Mouse (Mus musculus): ENCODE measurements at regions not wholly inside any gene's neighbourhood (a gene's known extent, or its start where the extent isn't known, plus 50 kb on each side); places are given as distances from the start of the nearest gene placed in this dataset.

DNA sequence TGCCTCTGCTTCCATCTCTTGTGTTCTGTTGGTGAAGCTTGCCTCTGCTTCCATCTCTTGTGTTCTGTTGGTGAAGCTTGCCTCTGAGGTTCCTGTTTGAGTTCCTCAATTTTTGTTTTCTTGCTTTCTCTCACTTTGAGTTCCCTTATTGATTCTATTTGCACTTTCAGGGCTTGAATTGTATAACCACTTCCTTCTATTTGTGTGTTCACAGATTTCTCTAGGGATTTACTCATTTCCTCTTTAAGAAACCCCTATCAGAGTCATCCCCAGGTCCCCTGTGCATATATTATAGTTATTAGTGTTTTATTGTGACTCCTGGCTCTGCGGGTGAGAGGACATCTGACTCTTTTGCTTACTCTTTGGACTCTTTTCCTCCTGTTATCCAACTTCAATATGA lies 144.2 kb upstream of the Dpt start:
- Histone ChIP-seq H3K36me3 (replicated peaks; ENCODE audit: insufficient read depth, low read length) (no peaks in the 10 kb centered on the region), H3K9ac (replicated peaks) (no peak overlapping the region), H3K27me3 (ENCODE audit: insufficient read depth, low read length) (no peaks in the 10 kb centered on the region), H3K4me2 (ENCODE audit: low read depth, low read length) (no peak overlapping the region), H3K4me1 (ENCODE audit: insufficient read depth) (no peaks in the 10 kb centered on the region), H3K9me3 (ENCODE audit: low read length) (0 out of 2 replicates have a peak, but pooled peaks cover 5% of the 10 kb centered on the region), H3K27ac (ENCODE audit: low read depth) (no peak overlapping the region), H3K4me3 (ENCODE audit: low read depth, low read length) (no peak overlapping the region)
- DNase-seq (no peak), ATAC-seq (no peak)
- TF ChIP-seq CTCF (IDR thresholded peaks at IDR 0.05; ENCODE audit: low read depth) (no peak), EP300 (IDR thresholded peaks at IDR 0.05; ENCODE audit: low read depth) (no peak)
- WGBS (ENCODE audit: insufficient replicate concordance): 79% methylated on average over 1 of the region's 1 CpGs

DNA sequence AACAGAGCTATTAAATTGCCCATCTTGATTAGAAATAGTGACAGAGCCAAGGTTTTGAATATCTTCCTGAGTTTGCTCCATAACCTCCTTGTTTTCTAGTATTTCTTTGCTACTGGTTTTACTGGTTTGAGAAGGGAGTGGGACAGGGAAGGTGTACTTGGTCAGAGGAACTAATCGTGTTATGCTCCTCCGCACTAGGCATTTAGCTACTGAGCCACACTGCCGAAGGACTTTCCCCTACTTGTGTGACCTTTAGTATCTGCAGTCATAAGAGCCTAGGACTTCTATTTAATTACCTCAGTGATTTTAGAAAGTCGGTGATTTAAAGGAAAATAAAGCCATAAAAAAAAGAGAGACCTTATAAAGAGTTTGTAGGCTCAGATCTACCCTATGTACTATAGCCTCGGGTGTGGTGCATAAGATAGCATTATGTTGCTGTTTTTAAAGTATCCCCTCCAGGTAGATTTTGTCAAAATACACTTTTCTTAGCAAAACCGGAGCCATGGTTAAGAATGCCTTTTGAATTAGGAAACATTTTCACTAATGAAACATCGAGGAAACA lies 158.5 kb upstream of the Dpt start:
- Histone ChIP-seq H3K4me2 (ENCODE audit: low read depth, low read length) (no peak overlapping the region), H3K27me3 (ENCODE audit: insufficient read depth, low read length) (no peaks in the 10 kb centered on the region), H3K9ac (replicated peaks) (no peak overlapping the region), H3K4me3 (ENCODE audit: low read depth, low read length) (no peak overlapping the region), H3K36me3 (replicated peaks; ENCODE audit: insufficient read depth, low read length) (no peaks in the 10 kb centered on the region), H3K27ac (ENCODE audit: low read depth) (no peak overlapping the region), H3K9me3 (ENCODE audit: low read length) (0 out of 2 replicates have a peak, but pooled peaks cover 2% of the 10 kb centered on the region), H3K4me1 (ENCODE audit: insufficient read depth) (no peaks in the 10 kb centered on the region)
- WGBS (ENCODE audit: insufficient replicate concordance): 77% methylated on average over 7 of the region's 7 CpGs
- DNase-seq (no peak), ATAC-seq (no peak)
- TF ChIP-seq EP300 (IDR thresholded peaks at IDR 0.05; ENCODE audit: low read depth): no peak
- TF ChIP-seq CTCF (IDR thresholded peaks at IDR 0.05; ENCODE audit: low read depth): no peak

DNA sequence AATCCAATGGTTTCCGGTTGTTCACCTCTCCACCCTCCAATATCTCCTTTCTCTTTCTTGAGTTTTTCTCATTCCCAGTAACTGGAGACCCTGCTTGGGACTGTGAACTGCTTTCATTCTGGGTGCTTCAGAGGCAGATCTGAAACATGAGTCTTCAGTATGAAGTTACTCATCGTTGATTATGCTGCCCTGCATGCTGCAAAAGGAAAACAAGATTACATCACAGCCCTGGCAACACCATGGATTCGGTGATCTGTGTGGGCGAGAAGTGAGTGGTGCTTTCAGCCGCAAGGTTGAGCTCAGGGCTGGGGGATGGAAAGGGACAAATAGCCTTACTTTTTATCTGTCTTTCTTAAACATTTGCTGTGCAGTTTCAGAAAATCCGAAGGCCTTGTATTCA lies 164.8 kb upstream of the Dpt start:
- H3K36me3 ChIP-seq (replicated peaks; ENCODE audit: insufficient read depth, low read length): no peaks in the 10 kb centered on the region
- H3K4me1 ChIP-seq (ENCODE audit: insufficient read depth): no peaks in the 10 kb centered on the region
- peak; percentile 28 for DNase-seq
- H3K4me2 ChIP-seq (ENCODE audit: low read depth, low read length): no peak overlapping the region
- no peaks in the 10 kb centered on the region for H3K27me3 ChIP-seq (ENCODE audit: insufficient read depth, low read length)
- 0 out of 2 replicates have a peak, but pooled peaks cover 2% of the 10 kb centered on the region for H3K9me3 ChIP-seq (ENCODE audit: low read length)
- no peak overlapping the region for H3K27ac ChIP-seq (ENCODE audit: low read depth)
- TF ChIP-seq EP300 (IDR thresholded peaks at IDR 0.05; ENCODE audit: low read depth): no peak
- TF ChIP-seq CTCF (IDR thresholded peaks at IDR 0.05; ENCODE audit: low read depth): no peak
- no peak overlapping the region for H3K9ac ChIP-seq (replicated peaks)
- no peak overlapping the region for H3K4me3 ChIP-seq (ENCODE audit: low read depth, low read length)
- ATAC-seq: peak; percentile 63
- WGBS (ENCODE audit: insufficient replicate concordance): 69% methylated on average over 6 of the region's 6 CpGs

DNA sequence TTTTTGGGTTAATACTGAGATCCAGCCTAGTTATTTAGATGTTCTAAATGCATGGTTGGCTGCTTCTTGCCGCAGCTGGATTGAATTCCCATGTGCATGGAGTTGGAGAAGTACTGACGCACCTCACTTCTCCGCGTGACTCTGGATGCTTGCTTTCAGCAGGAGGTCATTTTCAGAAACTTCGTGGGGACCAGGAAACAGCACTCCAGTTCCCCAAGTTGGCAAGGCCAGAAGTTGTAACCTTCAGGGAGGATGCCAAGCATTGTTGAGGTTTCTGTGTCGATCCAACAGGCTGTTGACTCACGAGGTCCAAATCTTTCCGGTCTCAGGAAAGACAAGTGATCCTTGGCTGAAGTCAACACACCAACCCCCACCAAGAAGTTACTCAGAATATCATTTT lies 167.6 kb upstream of the Dpt start:
- no peaks in the 10 kb centered on the region for H3K36me3 ChIP-seq (replicated peaks; ENCODE audit: insufficient read depth, low read length)
- H3K9me3 ChIP-seq (ENCODE audit: low read length): 0 out of 2 replicates have a peak, but pooled peaks cover 2% of the 10 kb centered on the region
- H3K4me3 ChIP-seq (ENCODE audit: low read depth, low read length): no peak overlapping the region
- H3K4me2 ChIP-seq (ENCODE audit: low read depth, low read length): no peak overlapping the region
- no peak overlapping the region for H3K27ac ChIP-seq (ENCODE audit: low read depth)
- H3K9ac ChIP-seq (replicated peaks): no peak overlapping the region
- 77% methylated on average over 8 of the region's 8 CpGs for WGBS (ENCODE audit: insufficient replicate concordance)
- DNase-seq: no peak
- no peak for ATAC-seq
- no peaks in the 10 kb centered on the region for H3K27me3 ChIP-seq (ENCODE audit: insufficient read depth, low read length)
- no peaks in the 10 kb centered on the region for H3K4me1 ChIP-seq (ENCODE audit: insufficient read depth)
- TF ChIP-seq CTCF (IDR thresholded peaks at IDR 0.05; ENCODE audit: low read depth) (no peak), EP300 (IDR thresholded peaks at IDR 0.05; ENCODE audit: low read depth) (no peak)

DNA sequence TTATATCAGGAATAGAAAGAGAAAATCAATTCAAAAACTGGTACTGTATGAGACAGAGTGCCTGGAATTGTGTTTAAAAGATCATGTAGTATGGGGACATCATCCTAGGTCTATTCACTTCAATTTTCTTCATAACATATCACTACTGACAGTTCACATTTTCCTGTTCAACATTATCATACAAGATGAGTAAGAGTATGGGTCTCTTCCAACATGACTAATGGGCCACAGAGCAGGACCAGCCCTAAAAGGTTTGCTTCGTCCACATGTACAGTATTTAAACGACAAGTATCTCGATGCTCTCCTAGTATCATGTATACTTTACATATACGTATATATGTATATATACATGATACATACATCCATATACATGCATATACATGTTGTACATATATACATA lies 164.8 kb upstream of the Atp1b1 start:
- TF ChIP-seq CTCF (IDR thresholded peaks at IDR 0.05; ENCODE audit: low read depth) (no peak), EP300 (IDR thresholded peaks at IDR 0.05; ENCODE audit: low read depth) (no peak)
- Histone ChIP-seq H3K9me3 (ENCODE audit: low read length) (no peaks in the 10 kb centered on the region), H3K9ac (replicated peaks) (no peak overlapping the region), H3K4me2 (ENCODE audit: low read depth, low read length) (no peak overlapping the region), H3K4me1 (ENCODE audit: insufficient read depth) (no peaks in the 10 kb centered on the region), H3K27me3 (ENCODE audit: insufficient read depth, low read length) (no peaks in the 10 kb centered on the region), H3K36me3 (replicated peaks; ENCODE audit: insufficient read depth, low read length) (no peaks in the 10 kb centered on the region), H3K27ac (ENCODE audit: low read depth) (no peak overlapping the region), H3K4me3 (ENCODE audit: low read depth, low read length) (no peak overlapping the region)
- WGBS (ENCODE audit: insufficient replicate concordance): 89% methylated on average over 4 of the region's 4 CpGs
- DNase-seq: no peak
- no peak for ATAC-seq

DNA sequence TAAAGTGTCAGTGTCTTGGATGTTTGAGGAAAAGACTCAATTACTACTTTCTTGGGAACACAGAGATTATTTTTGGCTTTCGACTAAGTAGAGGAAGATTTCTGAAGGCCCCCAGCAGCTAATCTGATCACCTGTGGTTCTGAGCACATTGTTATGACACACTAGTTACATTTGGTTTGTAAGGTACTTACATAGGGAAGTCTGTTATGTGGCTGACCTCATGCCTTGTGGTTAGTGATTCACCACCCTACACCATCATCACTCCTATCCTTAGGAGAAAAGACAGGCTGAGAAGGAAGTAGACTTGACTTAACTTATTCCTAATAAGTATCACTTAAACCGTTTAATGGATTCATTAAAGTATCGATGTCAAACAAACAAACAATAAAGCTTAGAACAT lies 164.3 kb upstream of the Atp1b1 start:
- no peak overlapping the region for H3K4me3 ChIP-seq (ENCODE audit: low read depth, low read length)
- no peak for ATAC-seq
- DNase-seq: no peak
- no peaks in the 10 kb centered on the region for H3K4me1 ChIP-seq (ENCODE audit: insufficient read depth)
- no peak overlapping the region for H3K9ac ChIP-seq (replicated peaks)
- H3K36me3 ChIP-seq (replicated peaks; ENCODE audit: insufficient read depth, low read length): no peaks in the 10 kb centered on the region
- 75% methylated on average over 3 of the region's 3 CpGs for WGBS (ENCODE audit: insufficient replicate concordance)
- no peak overlapping the region for H3K4me2 ChIP-seq (ENCODE audit: low read depth, low read length)
- H3K9me3 ChIP-seq (ENCODE audit: low read length): no peaks in the 10 kb centered on the region
- no peak overlapping the region for H3K27ac ChIP-seq (ENCODE audit: low read depth)
- TF ChIP-seq EP300 (IDR thresholded peaks at IDR 0.05; ENCODE audit: low read depth) (no peak), CTCF (IDR thresholded peaks at IDR 0.05; ENCODE audit: low read depth) (no peak)
- H3K27me3 ChIP-seq (ENCODE audit: insufficient read depth, low read length): no peaks in the 10 kb centered on the region

DNA sequence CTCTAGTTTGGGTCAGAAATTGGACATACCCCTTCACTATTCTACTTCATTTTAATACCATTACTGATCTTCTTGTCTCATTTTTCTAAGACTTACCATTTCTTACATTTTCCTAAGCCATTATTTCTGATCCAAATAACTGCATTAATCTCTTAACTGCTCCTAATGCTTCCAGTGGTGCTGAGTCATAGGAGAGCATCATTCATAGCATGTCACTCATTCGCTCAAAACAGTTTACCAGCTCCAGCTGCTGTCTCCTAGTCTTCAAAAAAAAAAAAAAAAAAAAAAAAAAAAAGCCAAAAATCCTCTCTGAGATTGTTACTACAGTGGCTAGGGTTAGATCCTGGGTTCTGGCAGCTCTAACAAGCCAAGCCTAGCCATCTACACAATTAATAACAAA lies 162.0 kb upstream of the Atp1b1 start:
- DNase-seq: no peak
- no peaks in the 10 kb centered on the region for H3K9me3 ChIP-seq (ENCODE audit: low read length)
- no peak overlapping the region for H3K9ac ChIP-seq (replicated peaks)
- no peak overlapping the region for H3K4me3 ChIP-seq (ENCODE audit: low read depth, low read length)
- no peak for ATAC-seq
- TF ChIP-seq CTCF (IDR thresholded peaks at IDR 0.05; ENCODE audit: low read depth): no peak
- no peak for TF ChIP-seq EP300 (IDR thresholded peaks at IDR 0.05; ENCODE audit: low read depth)
- H3K4me1 ChIP-seq (ENCODE audit: insufficient read depth): no peaks in the 10 kb centered on the region
- H3K4me2 ChIP-seq (ENCODE audit: low read depth, low read length): no peak overlapping the region
- H3K27me3 ChIP-seq (ENCODE audit: insufficient read depth, low read length): no peaks in the 10 kb centered on the region
- no peaks in the 10 kb centered on the region for H3K36me3 ChIP-seq (replicated peaks; ENCODE audit: insufficient read depth, low read length)
- WGBS (ENCODE audit: insufficient replicate concordance): 50% methylated on average over 1 of the region's 1 CpGs
- no peak overlapping the region for H3K27ac ChIP-seq (ENCODE audit: low read depth)
